Mouse (Mus musculus): ENCODE results near the gene Nrxn2.
A peak's percentile ranks its signal among the peaks of the same experiment; 100 is the strongest.

Nrxn2 gene

DNA sequence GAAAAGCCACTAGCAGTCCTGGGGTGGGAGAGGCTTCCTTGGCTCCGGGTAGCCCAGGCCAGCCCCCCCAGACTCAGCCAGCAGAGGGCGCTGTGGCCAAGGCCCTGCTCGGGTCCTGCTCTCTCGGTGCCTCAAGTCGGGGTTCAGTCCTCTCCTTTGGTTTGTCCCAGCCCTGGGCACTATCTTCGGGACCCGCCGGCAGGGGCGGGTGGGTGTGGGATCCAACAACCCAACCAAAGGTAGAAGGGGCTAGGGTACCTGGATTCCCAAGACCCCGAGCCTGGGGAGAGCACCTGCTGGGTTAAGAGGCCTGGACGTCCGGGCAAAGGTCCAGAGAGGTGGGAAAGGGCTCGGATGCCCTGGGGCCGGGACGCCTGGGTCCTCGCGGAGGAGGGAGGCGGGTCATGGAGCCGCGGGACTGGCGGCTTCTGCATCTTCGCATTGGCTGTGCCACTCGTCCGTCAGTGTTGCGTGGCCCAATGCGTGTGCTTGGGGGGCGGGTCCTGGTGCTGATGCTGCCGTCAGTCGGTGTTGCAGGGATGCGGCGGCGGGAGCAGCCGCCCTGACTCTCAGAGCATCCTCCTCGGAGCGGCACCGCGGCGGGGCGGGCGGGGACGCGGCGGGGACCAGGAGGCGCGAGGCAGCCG, at the start of gene Nrxn2:
TSS of gene Nrxn2 (plus strand) at position 499 of the 647 bp plus-strand sequence.
- ATAC-seq (ENCODE audit: low TSS enrichment) = peak; percentile 87

DNA sequence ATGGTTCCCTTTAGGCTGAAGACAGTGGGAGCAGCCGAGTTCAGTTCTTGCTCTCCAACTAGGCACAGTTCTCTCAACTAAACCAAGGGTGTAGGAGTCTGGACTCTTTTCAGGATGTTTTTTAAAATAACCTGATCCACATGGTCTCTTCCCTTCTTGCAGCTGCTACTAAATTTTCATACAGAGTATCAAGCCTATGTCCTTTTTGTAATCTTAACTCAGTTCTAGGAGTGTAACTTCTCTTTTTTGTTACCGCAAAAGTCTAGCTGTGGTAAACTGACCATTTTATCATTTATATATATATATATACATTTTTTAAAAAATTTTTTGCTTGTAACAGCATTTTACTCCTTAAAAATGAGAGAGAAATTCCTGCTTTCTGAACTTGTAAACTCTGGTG, 48.4 kb upstream of the Nrxn2 start:
- peak; percentile 57; the same call in 1 of the 2 replicates for ATAC-seq (ENCODE audit: low TSS enrichment)

DNA sequence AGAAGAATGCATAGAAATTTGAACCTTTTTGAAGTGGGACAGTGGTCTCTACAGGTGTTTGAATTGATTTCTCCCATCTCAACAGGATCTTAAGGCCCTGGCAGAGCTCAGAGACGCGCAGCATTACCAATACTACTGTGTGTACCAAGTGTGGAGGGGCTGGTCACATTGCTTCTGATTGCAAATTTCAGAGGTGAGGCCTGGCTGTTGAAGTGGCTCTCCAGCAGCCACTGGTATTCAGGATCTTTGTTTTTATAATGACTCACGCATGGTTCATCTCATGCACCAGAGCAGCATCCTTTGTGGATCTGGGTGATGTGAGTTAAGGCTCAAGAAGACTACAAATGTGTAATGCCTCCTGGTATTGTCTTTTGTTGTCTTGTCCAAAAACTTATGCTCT, 46.1 kb upstream of the Nrxn2 start:
- no peak for ATAC-seq (ENCODE audit: low TSS enrichment)

DNA sequence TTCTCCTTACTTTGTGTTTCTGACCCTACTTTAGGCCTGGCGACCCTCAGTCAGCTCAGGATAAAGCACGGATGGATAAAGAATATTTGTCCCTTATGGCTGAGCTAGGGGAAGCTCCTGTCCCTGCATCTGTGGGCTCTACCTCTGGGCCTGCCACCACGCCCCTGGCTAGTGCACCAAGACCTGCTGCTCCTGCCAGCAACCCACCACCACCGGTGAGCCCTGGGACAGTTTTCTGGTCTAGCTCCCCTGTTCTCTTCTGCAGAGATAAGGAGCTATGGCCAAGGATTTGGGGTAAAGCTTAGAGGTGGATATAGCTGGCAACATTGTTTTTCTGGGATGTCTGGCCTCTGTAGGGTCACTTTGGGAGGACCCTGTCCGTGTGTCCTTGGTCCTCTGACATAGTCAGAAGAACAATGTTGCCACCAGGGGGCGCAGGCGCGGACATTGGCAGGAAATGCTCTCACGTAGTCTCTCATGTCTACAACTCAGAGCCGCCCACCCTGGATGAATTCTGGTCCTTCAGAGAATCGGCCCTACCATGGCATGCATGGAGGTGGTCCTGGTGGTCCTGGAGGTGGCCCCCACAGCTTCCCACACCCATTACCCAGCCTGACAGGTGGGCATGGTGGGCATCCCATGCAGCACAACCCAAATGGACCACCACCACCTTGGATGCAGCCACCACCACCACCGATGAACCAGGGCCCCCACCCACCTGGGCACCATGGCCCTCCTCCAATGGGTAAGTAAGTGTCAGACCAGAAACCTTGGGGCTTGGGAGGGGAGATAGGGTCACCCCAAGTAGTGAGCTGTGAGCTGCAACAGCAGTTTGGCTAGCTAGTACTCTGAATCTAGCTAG, 44.8 kb upstream of the Nrxn2 start:
- no peak for ATAC-seq (ENCODE audit: low TSS enrichment)

DNA sequence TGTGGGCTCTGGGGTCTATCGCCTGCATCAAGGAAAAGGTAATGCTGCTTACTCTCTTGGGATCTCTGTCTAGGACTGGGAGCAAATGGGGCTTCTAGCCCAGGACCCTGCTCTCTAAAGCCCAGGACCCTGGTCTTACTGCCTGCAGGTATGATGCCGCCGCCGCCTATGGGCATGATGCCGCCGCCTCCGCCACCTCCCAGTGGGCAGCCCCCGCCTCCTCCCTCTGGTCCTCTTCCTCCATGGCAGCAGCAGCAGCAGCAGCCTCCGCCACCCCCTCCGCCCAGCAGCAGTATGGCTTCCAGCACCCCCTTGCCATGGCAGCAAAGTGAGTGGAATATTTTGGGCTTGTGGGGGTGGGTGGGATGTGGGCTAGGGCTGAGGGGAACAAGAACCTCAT, 44.0 kb upstream of the Nrxn2 start:
- no peak for ATAC-seq (ENCODE audit: low TSS enrichment)

DNA sequence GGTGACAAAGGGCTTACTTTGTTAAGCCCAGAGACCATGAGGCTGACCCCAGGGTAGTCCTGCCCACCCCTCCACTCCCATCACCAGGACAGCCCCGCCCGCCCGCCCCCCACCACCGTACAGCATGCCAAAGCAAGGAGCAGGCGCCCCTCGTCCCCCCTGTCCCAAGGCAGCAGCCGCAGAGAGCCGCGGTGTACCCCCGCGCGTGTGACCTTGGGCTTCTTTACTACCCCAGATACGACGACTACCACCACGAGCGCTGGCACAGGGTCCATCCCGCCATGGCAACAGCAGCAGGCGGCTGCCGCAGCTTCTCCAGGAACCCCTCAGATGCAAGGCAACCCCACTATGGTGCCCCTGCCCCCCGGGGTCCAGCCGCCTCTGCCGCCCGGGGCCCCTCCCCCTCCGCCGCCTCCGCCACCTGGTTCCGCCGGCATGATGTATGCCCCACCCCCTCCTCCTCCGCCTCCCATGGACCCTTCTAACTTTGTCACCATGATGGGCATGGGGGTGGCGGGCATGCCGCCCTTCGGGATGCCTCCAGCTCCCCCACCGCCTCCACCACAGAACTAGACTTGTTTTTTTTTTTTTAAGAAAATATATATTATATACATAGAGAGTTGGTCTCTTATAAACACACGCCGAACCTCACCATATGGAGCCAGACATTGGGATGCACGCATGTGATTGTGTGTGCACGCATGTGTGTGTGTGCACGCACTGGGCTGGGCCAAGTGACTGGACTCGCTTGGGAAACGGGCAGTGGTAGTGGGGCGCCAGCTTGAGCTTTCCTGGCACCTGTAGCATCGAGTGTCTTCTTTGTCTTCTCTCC, 42.9 kb upstream of the Nrxn2 start:
- ATAC-seq (ENCODE audit: low TSS enrichment) = no peak

DNA sequence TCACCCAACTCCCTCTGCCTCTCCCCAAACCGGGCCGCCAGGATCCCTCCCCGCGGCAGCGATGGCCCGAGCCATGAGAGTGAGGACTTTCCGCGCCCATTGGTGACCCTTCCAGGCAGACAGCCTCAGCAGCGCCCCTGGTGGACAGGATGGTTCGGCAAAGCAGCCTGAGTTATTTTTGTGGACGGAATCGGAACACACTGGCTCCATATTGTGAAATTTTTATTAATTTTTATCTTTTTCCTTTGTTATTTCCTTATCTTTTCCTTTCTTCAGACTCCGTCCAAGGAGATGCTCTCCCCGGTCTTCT, 42.3 kb upstream of the Nrxn2 start:
- no peak for ATAC-seq (ENCODE audit: low TSS enrichment)

DNA sequence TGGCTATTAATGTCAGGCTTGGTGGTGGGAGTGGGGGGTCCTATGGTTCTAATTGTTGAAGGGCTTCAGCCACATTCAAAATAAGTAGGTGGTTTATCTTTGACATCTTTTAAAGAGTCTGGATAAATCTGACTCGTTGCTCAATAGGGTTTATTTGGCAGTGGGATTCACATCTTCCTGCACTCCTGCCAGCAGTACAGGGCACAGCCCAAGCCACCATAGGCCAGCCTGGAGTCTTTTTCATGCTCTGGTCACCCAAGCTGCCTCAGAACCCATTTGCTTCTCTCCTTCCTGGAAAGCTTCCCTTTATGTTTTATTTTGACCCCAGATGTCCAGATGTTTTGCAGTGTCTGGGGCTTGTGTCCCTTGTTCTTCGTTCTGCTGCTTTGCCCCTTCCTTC, 41.9 kb upstream of the Nrxn2 start:
- ATAC-seq (ENCODE audit: low TSS enrichment) = no peak

DNA sequence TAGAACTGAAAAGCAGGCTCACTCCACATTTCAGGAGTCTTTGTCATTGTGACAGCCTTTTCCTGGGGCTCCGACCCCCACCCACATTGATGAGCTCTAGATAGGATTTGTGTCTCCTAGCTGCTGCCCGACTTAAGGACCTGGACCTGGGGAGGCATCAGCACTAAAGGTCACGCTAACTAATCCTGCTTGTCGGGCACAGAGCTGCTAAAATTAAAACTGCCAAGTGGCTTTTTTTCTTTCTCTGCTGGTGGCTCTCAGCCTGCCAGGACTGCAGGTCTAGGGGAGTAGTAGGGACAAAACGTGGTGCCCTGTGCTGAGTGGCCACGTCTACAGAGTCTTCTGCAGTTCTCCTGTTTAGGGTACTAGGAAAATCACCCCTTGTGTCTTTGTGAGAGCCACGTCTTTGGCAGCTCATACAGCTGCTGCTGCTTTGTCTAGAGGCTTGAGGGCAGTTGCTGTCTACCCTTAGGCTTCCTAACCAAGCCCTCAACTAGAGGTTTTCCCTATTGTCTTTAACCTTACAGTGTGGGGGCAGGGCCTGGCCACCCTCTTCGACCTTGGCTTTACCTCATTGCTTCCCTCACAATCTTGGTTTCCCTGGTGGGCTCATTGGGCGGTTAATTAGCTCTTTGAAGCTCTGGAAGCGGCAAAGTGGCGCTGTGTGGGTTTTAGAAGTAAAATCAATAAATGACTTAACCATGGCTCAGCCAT, 41.0 kb upstream of the Nrxn2 start:
- ATAC-seq (ENCODE audit: low TSS enrichment) = no peak

DNA sequence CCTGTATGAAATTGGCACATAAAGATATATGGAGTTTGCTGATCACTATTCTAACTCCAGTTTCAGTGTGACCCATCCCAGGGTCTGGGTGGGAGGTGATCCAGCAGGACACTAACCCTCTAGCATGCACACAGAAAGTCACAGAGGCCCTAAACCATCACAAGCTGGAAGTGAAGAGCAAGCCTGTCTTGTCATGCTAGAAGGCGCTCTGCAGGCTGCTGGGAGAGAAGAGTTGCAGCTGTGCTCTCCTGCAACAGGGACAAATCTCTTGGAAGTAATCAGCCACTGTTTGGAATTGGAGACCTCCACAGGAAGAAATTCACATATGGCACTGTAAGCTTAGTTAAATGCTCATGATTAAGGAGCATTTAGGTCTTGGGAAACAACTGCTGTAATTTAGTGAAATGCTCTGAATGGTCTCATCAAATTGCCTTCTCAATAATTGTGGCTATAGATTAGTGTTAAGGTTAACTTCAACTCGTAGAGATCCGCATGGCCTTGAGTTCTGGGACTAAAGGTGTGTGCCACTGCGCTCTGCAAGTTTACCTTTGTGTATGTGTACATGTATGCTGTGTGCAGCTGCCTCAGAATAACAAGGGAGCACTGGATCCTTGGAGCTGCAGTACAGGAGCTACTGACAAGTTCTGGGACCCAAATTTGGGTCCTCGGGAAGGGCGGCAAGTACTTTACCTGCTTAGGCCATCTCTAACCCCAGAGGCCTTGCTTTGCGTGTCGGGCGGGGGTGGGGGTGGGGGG, 37.9 kb upstream of the Nrxn2 start:
- no peak for ATAC-seq (ENCODE audit: low TSS enrichment)

DNA sequence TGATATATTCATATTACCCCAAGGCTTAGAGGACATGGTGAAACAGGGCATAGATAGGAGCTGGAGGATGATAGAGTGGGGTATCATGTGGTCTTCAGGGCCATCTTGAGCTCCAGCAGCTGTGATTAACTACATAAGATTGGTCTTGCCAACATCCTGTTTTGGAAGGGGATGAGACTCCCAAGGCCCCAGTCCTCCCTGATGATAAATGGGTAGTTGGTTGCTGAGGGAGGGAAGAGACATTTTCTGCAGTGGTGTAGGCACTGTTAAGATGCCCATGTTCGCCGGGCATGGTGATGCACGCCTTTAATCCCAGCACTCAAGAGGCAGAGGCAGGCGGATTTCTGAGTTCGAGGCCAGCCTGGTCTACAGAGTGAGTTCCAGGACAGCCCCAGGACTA, 37.3 kb upstream of the Nrxn2 start:
- ATAC-seq (ENCODE audit: low TSS enrichment) = no peak

DNA sequence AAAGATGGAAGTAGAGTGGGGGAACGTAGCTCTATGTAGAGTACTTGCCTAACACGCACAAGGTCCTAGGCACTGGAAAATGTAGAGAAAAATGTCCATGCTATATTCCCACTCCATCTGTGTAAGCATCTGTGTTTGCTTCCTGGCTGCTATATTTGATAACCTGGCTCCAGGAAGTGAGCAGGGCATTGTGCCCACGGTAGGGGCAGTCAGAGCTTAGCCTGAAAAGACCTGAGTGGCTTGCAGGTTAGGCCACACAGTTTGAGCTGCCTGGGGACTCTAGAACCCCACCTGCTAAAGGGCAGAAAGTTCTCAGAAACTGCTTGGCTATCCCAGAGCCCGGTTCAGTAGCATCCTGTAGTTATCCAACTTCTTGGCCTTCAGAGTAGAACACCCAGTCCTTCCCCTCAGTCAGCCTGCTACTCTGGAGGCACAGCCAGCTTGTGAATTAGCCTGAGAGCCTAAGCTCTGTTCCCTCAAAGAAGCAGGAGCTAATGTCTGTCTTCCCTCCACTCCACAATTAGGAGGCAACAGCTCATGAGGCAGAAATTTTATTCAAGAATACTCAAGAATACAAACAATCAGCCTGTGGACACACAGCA, 36.1 kb upstream of the Nrxn2 start:
- ATAC-seq (ENCODE audit: low TSS enrichment) = 0 out of 2 replicates have a peak, but pooled peaks have one; percentile 29

DNA sequence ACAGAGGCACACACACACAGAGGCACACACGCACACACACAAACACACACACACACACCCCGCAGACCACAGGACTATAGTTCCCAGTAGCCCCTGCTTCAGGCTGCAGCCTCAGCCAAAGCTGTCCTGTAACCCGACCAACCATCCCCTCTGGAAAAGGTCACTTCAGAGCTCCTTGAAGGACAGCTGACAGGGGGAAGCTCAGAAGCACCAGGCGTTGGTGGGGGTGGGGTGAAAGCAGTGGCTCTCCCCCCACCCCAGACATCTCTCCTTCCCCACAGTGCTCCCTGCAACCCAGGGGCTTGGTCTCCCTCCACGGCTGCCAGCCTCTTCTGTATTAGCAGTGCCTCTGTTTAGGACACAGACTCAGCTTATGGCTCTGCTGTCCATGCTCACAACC, 35.1 kb upstream of the Nrxn2 start:
- ATAC-seq (ENCODE audit: low TSS enrichment) = no peak

DNA sequence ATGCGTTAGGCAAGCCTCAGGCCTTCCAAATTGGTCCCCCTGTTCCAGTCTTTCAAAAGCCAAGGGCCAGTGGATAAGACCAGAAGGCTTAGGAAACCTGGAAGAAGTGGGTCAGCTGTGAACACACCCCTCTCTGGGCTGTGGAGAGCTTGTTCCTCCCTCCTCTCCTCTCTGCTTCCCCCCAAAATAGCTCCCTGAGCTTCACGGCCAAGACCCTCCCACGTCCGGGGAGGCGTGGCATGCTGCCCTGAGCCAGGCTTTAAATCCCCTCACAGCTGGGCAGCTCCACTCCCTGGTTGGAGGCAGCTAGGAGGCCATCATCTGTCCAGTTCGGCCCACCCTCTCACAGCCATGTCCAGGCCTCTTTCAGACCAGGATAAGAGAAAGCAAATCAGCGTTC, 34.4 kb upstream of the Nrxn2 start, which contains the start of gene Pygm:
TSS of gene Pygm (plus strand) at position 272 of the 400 bp plus-strand sequence.
- peak; percentile 64 for ATAC-seq (ENCODE audit: low TSS enrichment)

DNA sequence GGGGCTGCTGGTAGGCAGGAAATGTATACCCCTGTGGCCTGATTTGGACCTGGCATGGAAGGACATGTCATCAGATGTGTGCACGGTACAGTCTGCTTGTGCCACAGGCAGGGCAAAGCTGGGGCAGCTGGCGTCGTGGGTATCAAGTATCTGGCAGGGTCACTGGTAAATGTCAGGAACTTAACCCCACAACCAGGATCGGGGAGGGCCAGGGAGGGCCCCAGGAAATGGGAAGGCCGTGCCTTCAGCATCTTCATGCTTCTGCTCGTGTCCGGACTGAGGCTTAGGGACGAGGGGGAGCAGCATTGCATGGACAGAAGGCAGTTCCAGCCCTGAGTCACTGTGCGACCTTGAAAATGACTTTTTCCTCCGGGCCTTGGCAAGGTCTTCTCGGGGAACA, 33.6 kb upstream of the Nrxn2 start:
- no peak for ATAC-seq (ENCODE audit: low TSS enrichment)

DNA sequence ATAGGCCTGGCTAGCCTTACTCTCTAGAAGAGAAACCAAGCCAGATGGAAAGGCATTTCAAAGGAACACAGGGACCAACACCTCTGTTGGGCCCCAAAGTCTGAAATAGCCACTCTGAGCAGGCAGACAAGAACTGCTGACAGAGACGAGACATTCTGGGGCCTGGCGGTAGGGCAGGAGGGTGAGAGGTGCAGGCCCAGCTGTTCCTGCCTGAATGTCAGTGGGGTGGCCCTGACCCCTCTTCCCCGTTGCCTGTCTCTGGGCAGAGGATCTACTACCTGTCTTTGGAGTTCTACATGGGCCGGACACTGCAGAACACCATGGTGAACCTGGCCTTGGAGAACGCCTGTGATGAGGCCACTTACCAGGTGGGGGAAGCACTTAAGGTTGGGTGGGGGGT, 33.1 kb upstream of the Nrxn2 start:
- ATAC-seq (ENCODE audit: low TSS enrichment) = no peak

DNA sequence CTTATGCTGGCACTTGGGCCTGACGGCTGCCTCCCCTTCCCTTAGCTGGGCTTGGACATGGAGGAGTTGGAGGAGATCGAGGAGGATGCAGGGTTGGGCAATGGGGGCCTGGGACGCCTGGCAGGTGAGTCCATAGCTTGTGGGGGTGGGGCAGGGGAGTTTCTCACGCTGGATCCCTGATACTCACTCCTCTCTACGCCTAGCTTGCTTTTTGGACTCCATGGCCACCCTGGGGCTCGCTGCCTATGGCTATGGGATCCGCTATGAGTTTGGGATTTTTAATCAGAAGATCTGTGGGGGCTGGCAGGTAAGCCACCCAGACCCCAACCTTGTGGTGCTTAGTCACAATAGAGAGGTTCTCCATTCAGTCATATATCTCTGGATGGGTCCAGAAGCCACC, 32.7 kb upstream of the Nrxn2 start:
- no peak for ATAC-seq (ENCODE audit: low TSS enrichment)

DNA sequence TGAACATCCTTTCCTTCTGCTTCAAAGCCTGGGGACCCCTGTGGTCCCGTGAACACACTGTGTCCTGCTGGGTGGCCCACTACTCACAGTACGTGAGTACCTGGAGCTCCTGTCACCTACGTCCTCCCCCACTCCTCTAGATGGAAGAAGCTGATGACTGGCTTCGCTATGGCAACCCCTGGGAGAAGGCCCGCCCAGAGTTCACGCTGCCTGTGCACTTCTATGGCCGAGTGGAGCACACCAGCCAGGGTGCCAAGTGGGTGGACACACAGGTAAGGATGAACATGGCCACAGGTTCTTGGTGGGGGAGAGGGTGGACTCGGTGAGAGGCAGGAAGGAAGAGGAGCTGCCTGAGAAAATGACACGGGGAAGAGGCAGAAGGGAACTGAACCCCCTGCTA, 32.3 kb upstream of the Nrxn2 start:
- no peak for ATAC-seq (ENCODE audit: low TSS enrichment)

DNA sequence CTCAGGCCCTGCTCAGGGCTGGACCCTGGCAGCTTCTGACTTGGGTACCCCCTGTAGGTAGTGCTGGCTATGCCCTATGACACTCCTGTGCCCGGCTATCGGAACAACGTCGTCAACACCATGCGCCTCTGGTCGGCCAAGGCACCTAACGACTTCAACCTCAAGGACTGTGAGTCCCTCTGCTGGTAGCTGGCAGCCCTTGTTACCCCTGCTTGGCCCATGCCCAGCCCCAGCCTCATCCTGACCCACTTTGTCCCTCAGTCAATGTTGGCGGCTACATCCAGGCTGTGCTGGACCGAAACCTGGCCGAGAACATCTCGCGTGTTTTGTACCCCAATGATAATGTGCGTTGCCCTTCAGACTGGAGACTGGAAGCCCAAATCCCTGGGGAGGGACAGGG, 30.5 kb upstream of the Nrxn2 start:
- no peak for ATAC-seq (ENCODE audit: low TSS enrichment)

DNA sequence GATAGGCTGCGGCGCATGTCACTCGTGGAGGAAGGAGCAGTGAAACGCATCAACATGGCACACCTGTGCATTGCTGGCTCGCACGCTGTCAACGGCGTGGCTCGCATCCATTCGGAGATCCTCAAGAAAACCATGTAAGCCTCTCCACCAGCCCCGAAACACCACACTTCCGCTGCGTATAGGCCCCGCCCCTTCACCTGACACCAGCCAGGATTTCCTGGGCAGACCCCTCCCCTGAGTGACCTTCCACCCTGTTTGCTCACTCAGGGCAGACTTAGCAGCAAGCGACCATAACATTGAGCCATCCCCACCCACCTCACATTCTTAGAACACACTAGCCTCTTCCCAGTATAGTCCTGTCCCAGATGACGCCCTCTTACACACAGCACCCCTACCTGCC, 28.7 kb upstream of the Nrxn2 start:
- ATAC-seq (ENCODE audit: low TSS enrichment) = no peak

DNA sequence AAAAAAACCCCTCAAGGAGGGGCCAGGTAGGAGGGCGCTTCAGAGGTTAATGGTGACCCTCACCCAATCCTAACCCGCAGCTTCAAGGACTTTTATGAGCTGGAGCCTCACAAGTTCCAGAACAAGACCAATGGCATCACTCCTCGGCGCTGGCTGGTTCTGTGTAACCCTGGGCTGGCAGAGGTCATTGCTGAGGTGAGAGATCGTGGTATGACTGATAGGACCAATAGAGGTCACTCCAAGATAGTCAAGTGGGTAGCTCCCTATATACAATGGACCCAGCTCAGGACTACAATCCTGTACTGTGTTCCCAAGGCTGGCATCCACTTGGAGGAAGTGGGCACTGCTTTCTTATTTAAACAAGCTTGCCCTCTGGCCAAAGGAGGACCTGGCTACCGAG, 28.3 kb upstream of the Nrxn2 start:
- ATAC-seq (ENCODE audit: low TSS enrichment) = no peak
